ENCODE assay signal across 10 mouse cellular contexts in the genomic region with DNA sequence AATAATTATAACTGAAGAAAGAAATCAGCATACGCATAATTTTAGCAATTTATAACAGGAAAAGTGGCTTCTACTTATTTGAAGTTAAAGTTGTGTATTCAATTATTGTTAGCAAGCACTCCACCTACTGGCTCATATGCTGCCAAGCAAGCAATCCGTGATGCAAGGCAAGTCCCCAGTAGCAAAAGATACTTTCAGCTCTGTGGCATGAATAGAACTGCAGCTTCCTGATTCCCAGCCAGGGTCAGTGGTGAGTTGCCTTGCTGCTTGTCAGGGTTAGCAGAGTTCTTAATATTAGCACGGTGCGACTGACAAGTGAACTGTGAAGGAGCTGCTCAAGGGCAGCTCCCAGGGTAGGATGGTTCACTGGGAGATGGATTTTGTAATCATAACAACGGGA.
A peak's percentile ranks its signal among the peaks of the same experiment; 100 is the strongest.
DNase-seq lines count a peak whose midpoint lies in the region; ATAC-seq and TF ChIP-seq lines count a peak whose summit lies in the region.
"Had no signal": no experiment of that assay in that cellular context is flagged by ENCODE, and none has a peak within 500 bp of the region (broad histone marks: within the 10 kb centered on the region; RNA-seq: fewer than 3 reads in every experiment).

No protein-coding gene starts in this region.

- no peak for TF ChIP-seq POLR2A in lung, adult 2 months (IDR thresholded peaks at IDR 0.05; ENCODE audit: borderline replicate concordance, extremely low read depth, low read depth, low read length)
- TF ChIP-seq POLR2A in cortical plate, adult 2 months (IDR thresholded peaks at IDR 0.05; ENCODE audit: extremely low read depth, insufficient read depth, low read length): no peak

- DNase-seq in lung, embryonic 14.5 days: peak; percentile 75
- no peak for DNase-seq in lung, adult 2 months
- DNase-seq in frontal cortex, adult 2 months (ENCODE audit: extremely low spot score in 1 of 2, low spot score in 1 of 2): peak; percentile 66 to 82
- DNase-seq in left cerebral cortex, postnatal 14 days (ENCODE audit: low spot score in 2 of 2): peak; percentile 72 to 85
- DNase-seq in telencephalon, adult 2 months (ENCODE audit: low read depth, low spot score): peak; percentile 69
- no peak for DNase-seq in thymus, postnatal 10 days (ENCODE audit: low spot score in 2 of 2)
- DNase-seq: liver, embryonic 13.5 days had no signal

- H3K4me3 ChIP-seq in lung, embryonic 14.5 days (ENCODE audit: low read depth, low read length): no peak overlapping the region
- H3K4me3 ChIP-seq in lung, adult 2 months (replicated peaks; ENCODE audit: extremely low read depth, low read depth, low read length): no peak overlapping the region
- no peak overlapping the region for H3K4me3 ChIP-seq in cortical plate, adult 2 months (ENCODE audit: insufficient read depth, low read length)
- H3K4me3 ChIP-seq: embryonic facial prominence, embryonic 12.5 days; liver, embryonic 13.5 days; stomach, embryonic 15.5 days had no signal

- no peaks in the 10 kb centered on the region for H3K9me3 ChIP-seq in lung, embryonic 14.5 days (ENCODE audit: low read depth, low read length)
- H3K9me3 ChIP-seq: embryonic facial prominence, embryonic 12.5 days; liver, embryonic 13.5 days; stomach, embryonic 15.5 days had no signal

- H3K36me3 ChIP-seq in lung, embryonic 14.5 days (ENCODE audit: insufficient read depth): no peaks in the 10 kb centered on the region
- H3K36me3 ChIP-seq: embryonic facial prominence, embryonic 12.5 days; liver, embryonic 13.5 days; stomach, embryonic 15.5 days had no signal

- peak; percentile 60 for TF ChIP-seq CTCF in lung, embryonic 14.5 days (IDR thresholded peaks at IDR 0.05; ENCODE audit: low read depth)
- no peak for TF ChIP-seq CTCF in lung, adult 2 months (IDR thresholded peaks at IDR 0.05; ENCODE audit: insufficient read depth, low read length)
- TF ChIP-seq CTCF in cortical plate, adult 2 months (IDR thresholded peaks at IDR 0.05; ENCODE audit: extremely low read depth, insufficient read depth, low read length): peak; percentile 70

- H3K27me3 ChIP-seq in lung, embryonic 14.5 days (ENCODE audit: insufficient read depth, low read length): no peaks in the 10 kb centered on the region
- H3K27me3 ChIP-seq: embryonic facial prominence, embryonic 12.5 days; liver, embryonic 13.5 days; stomach, embryonic 15.5 days had no signal

- ATAC-seq in lung, embryonic 14.5 days (ENCODE audit: insufficient read depth): no peak

- no peak overlapping the region for H3K27ac ChIP-seq in lung, embryonic 14.5 days (ENCODE audit: low read depth)
- 0 out of 2 replicates have a peak overlapping the region, but pooled peaks have one; percentile 69 for H3K27ac ChIP-seq in cortical plate, adult 2 months (ENCODE audit: insufficient read depth, low read length)
- H3K27ac ChIP-seq: embryonic facial prominence, embryonic 12.5 days; liver, embryonic 13.5 days; stomach, embryonic 15.5 days had no signal

- no peak overlapping the region for H3K4me2 ChIP-seq in lung, embryonic 14.5 days
- H3K4me2 ChIP-seq: embryonic facial prominence, embryonic 12.5 days; liver, embryonic 13.5 days; stomach, embryonic 15.5 days had no signal

- no peaks in the 10 kb centered on the region for H3K4me1 ChIP-seq in lung, embryonic 14.5 days (ENCODE audit: insufficient read depth)
- no peaks in the 10 kb centered on the region for H3K4me1 ChIP-seq in lung, adult 2 months (ENCODE audit: control insufficient read depth, insufficient read depth, low read length)
- H3K4me1 ChIP-seq in cortical plate, adult 2 months (ENCODE audit: control insufficient read depth, insufficient read depth, low read length): peaks cover under 1% of the 10 kb centered on the region; the same call in 1 of the 2 replicates
- H3K4me1 ChIP-seq: embryonic facial prominence, embryonic 12.5 days; liver, embryonic 13.5 days; stomach, embryonic 15.5 days had no signal

- no peak overlapping the region for H3K9ac ChIP-seq in lung, embryonic 14.5 days
- H3K9ac ChIP-seq: embryonic facial prominence, embryonic 12.5 days; liver, embryonic 13.5 days; stomach, embryonic 15.5 days had no signal

- intact Hi-C loops in left cerebral cortex, postnatal 14 days (cut with DNase I): loop anchor here (2.0 to 10.0 kb wide), 9 partner anchors 130 to 1233 kb away; no protein-coding TSS in a partner anchor

- WGBS in lung, embryonic 14.5 days: 29% methylated on average over 5 of the region's 5 CpGs
- WGBS in lung, adult 2 months: 37% methylated on average over 5 of the region's 5 CpGs

Comparison
In these comparisons a context has a peak if more than half of its experiments do, and no peak if none do; other contexts are left out.
1. DNase-seq: peak in lung, embryonic 14.5 days (single experiment), frontal cortex, adult 2 months (2 of 2), left cerebral cortex, postnatal 14 days (2 of 2) and telencephalon, adult 2 months (single experiment); none in lung, adult 2 months (single experiment) and thymus, postnatal 10 days (0 of 2).